Mouse (Mus musculus): ENCODE results near the gene Prpf4. TPM values are rescaled to one million over a fixed set of nuclear protein-coding genes. Genes with fewer than 3 reads are reported as not detected.

Gene Prpf4
- polyA plus RNA-seq, 1 experiment from 2014 or later: 25.2 TPM

- no peak overlapping the region for H3K4me2 ChIP-seq (replicated peaks; ENCODE audit: low read depth, low read length)
- no peak overlapping the region for H3K9ac ChIP-seq (replicated peaks; ENCODE audit: low read length)
- no peaks in the 10 kb centered on the region for H3K27me3 ChIP-seq (ENCODE audit: insufficient read depth, low read length)
- H3K36me3 ChIP-seq (ENCODE audit: insufficient read depth, low read length): peaks cover 32% of the 10 kb centered on the region
- WGBS: 86% methylated on average over 1 of the region's 1 CpGs
- H3K9me3 ChIP-seq (ENCODE audit: low read length): no peaks in the 10 kb centered on the region
- no peak overlapping the region for H3K4me3 ChIP-seq (ENCODE audit: low read length)
- H3K27ac ChIP-seq (ENCODE audit: low read length): no peak overlapping the region
- no peak for ATAC-seq (ENCODE audit: low FRiP score, low TSS enrichment)
- no peaks in the 10 kb centered on the region for H3K4me1 ChIP-seq (ENCODE audit: insufficient read depth, low read length)
Measured at GRCm38 (mm10) chr4:62384159-62384558, 24.4 kb upstream of the Prpf4 start.

DNA sequence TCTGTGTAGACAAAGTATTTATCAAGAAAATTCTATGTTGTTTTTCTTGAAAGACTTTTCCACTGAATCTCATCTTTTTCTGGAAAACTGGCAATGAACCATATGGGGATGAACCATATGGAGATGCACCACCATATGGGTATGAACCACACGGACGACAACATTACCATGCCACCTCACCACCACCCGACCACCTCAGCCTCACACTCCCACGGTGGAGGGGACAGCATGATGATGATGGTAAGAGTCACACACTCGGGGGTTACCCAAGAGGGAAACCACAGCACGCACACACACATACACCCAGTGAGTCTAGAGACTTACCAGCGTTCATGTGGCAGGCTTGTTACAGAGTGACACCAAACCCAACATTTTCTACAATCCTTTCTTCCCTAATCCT, 23.2 kb upstream of the Prpf4 start:
- WGBS: 92% methylated on average over 7 of the region's 7 CpGs

DNA sequence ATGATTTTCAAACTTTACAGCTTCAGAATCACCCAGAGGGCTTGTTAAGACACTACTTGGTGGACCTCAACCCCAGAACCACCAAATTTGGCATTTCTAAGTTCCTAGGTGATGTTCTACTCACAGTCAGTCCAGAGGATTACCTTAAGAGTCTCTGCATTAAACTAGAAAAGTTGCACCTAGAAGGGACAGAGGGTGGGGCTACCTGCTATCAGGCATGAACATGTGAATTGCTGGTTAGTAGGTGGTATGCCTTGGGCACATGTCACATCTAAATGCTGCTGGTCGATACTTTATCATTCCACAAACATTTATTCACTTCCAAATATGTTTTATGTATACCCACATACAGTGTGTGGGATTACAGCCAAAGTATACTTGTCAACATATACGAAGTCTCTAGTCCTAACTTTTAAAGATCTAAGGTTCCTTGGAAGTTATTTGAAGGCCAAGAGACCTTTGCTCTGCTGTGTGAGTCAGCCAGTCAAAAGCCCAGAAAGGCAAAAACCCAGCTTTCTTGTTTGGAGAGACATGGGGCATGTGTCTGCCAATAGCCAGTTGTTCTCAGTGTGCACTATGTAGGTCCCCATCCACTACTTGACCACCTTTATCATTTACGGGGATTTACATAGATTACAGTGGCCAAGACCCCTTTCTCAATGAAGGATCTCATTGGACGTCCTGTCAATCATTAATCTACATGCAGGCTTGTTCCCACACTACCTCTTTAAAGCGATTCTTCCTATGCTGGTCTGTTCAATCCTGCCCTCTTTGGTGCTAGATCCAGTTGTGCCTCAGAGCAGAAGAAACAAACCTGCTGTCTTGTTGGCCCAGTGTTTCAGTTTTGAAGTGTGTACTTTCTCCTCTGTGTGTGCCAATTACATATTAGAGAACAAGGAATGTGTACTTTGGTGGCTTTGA, 18.7 kb upstream of the Prpf4 start:
- no peak overlapping the region for H3K4me2 ChIP-seq (replicated peaks; ENCODE audit: low read depth, low read length)
- H3K27me3 ChIP-seq (ENCODE audit: insufficient read depth, low read length): no peaks in the 10 kb centered on the region
- H3K9me3 ChIP-seq (ENCODE audit: low read length): no peaks in the 10 kb centered on the region
- no peak for ATAC-seq (ENCODE audit: low FRiP score, low TSS enrichment)
- H3K4me1 ChIP-seq (ENCODE audit: insufficient read depth, low read length): no peaks in the 10 kb centered on the region
- H3K36me3 ChIP-seq (ENCODE audit: insufficient read depth, low read length): peaks cover 55% of the 10 kb centered on the region
- H3K27ac ChIP-seq (ENCODE audit: low read length): no peak overlapping the region
- WGBS: 76% methylated on average over 5 of the region's 5 CpGs
- H3K4me3 ChIP-seq (ENCODE audit: low read length): no peak overlapping the region
- no peak overlapping the region for H3K9ac ChIP-seq (replicated peaks; ENCODE audit: low read length)

More for the DNA sequence above, 23.2 kb upstream of the Prpf4 start:
- Histone ChIP-seq H3K9me3 (ENCODE audit: low read length) (no peaks in the 10 kb centered on the region), H3K27ac (ENCODE audit: low read length) (no peak overlapping the region), H3K4me3 (ENCODE audit: low read length) (no peak overlapping the region), H3K27me3 (ENCODE audit: insufficient read depth, low read length) (no peaks in the 10 kb centered on the region), H3K4me2 (replicated peaks; ENCODE audit: low read depth, low read length) (no peak overlapping the region), H3K9ac (replicated peaks; ENCODE audit: low read length) (no peak overlapping the region), H3K36me3 (ENCODE audit: insufficient read depth, low read length) (peaks cover 38% of the 10 kb centered on the region), H3K4me1 (ENCODE audit: insufficient read depth, low read length) (no peaks in the 10 kb centered on the region)
- no peak for ATAC-seq (ENCODE audit: low FRiP score, low TSS enrichment)

GRCm38 (mm10) chr4:62391892-62392291, 16.7 kb upstream of the Prpf4 start:
- no peaks in the 10 kb centered on the region for H3K4me1 ChIP-seq (ENCODE audit: insufficient read depth, low read length)
- H3K9me3 ChIP-seq (ENCODE audit: low read length): no peaks in the 10 kb centered on the region
- ATAC-seq (ENCODE audit: low FRiP score, low TSS enrichment): 0 out of 2 replicates have a peak, but pooled peaks have one; percentile 29
- H3K4me2 ChIP-seq (replicated peaks; ENCODE audit: low read depth, low read length): no peak overlapping the region
- H3K9ac ChIP-seq (replicated peaks; ENCODE audit: low read length): no peak overlapping the region
- 88% methylated on average over 7 of the region's 7 CpGs for WGBS
- peaks cover 60% of the 10 kb centered on the region for H3K36me3 ChIP-seq (ENCODE audit: insufficient read depth, low read length)
- H3K27ac ChIP-seq (ENCODE audit: low read length): no peak overlapping the region
- H3K4me3 ChIP-seq (ENCODE audit: low read length): no peak overlapping the region
- no peaks in the 10 kb centered on the region for H3K27me3 ChIP-seq (ENCODE audit: insufficient read depth, low read length)

DNA sequence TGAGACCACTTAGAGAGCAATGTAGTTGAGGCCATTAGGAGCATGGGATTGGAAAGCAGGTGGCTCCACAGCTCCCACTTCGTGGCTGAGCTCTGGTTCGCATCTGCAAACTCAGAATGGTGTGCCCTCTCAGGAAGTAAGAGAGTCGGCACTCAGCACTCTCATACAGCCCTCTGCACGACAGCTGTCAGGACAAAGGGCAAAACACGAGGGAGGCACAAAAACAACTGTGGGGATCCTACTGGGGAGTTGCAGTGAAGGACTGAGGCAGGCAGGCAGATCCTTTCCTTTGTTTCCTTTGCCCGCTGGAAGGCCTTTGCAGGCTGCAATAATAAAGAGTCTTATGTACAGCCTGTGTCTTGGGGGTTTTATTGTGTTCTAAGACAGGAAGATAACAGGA, 15.1 kb upstream of the Prpf4 start:
- H3K36me3 ChIP-seq (ENCODE audit: insufficient read depth, low read length): peaks cover 63% of the 10 kb centered on the region
- H3K9ac ChIP-seq (replicated peaks; ENCODE audit: low read length): no peak overlapping the region
- 70% methylated on average over 6 of the region's 6 CpGs for WGBS
- no peaks in the 10 kb centered on the region for H3K9me3 ChIP-seq (ENCODE audit: low read length)
- H3K27ac ChIP-seq (ENCODE audit: low read length): no peak overlapping the region
- H3K4me3 ChIP-seq (ENCODE audit: low read length): no peak overlapping the region
- no peaks in the 10 kb centered on the region for H3K27me3 ChIP-seq (ENCODE audit: insufficient read depth, low read length)
- no peak for ATAC-seq (ENCODE audit: low FRiP score, low TSS enrichment)
- H3K4me2 ChIP-seq (replicated peaks; ENCODE audit: low read depth, low read length): no peak overlapping the region
- no peaks in the 10 kb centered on the region for H3K4me1 ChIP-seq (ENCODE audit: insufficient read depth, low read length)

DNA sequence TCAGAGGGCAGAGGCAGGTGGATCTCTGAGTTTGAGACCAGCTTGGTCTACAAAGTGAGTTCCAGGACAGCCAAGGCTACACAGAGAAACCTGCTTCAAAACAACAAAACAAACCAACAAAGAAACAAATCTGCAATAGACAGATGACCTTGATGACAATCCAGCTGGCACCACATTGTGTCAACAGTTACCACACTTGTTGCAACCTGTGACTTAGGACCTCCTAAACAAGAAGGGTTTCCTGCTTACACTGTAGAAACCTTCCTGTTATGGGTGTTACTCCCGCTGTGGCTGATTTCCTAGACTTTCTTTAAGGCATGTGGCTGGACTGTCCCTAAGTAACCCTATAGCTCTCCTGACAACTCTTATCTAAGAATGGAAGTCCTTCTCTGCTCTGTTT, 12.8 kb upstream of the Prpf4 start:
- no peak overlapping the region for H3K4me2 ChIP-seq (replicated peaks; ENCODE audit: low read depth, low read length)
- no peaks in the 10 kb centered on the region for H3K4me1 ChIP-seq (ENCODE audit: insufficient read depth, low read length)
- H3K27ac ChIP-seq (ENCODE audit: low read length): no peak overlapping the region
- no peak overlapping the region for H3K9ac ChIP-seq (replicated peaks; ENCODE audit: low read length)
- H3K4me3 ChIP-seq (ENCODE audit: low read length): no peak overlapping the region
- ATAC-seq (ENCODE audit: low FRiP score, low TSS enrichment): no peak
- WGBS: 97% methylated on average over 1 of the region's 1 CpGs
- H3K36me3 ChIP-seq (ENCODE audit: insufficient read depth, low read length): peaks cover 71% of the 10 kb centered on the region
- no peaks in the 10 kb centered on the region for H3K9me3 ChIP-seq (ENCODE audit: low read length)
- H3K27me3 ChIP-seq (ENCODE audit: insufficient read depth, low read length): no peaks in the 10 kb centered on the region

DNA sequence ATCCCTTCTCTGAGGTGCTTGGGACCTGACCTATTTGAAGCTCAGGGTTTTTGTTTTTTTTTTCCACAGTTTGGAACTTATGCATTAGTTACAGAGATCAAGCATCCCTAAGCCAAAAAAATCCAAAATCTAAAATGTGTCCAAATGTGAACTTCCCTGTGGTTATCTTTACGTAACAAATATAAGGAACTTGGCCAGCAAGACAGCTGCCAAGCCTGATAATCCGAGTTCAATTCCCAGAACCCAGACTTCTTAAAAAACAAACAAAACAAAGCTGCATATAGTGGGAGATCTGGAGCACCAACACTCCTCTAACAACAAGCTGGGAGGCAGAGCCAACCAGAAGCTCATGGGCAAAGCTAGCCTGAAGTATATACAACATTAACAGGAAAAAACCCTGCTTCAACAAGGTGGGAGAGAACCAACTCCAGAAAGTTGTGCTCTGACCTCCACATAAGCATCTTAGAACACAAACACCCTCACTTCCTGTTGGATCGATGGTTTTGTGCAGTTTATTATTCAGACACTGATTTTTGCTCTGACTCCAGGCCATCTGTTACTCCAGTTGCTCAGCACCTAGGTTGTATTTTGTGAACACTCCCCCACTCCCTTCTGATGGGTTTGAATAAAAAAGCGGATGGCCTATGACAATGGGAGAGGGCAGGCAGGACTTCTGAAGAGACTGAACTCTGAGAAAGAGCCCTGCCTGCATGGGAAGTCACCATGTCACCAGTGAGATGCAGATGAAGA, 10.8 kb upstream of the Prpf4 start:
- no peak for ATAC-seq (ENCODE audit: low FRiP score, low TSS enrichment)
- Histone ChIP-seq H3K36me3 (ENCODE audit: insufficient read depth, low read length) (peaks cover 78% of the 10 kb centered on the region), H3K4me3 (ENCODE audit: low read length) (no peak overlapping the region), H3K4me1 (ENCODE audit: insufficient read depth, low read length) (no peaks in the 10 kb centered on the region), H3K27me3 (ENCODE audit: insufficient read depth, low read length) (no peaks in the 10 kb centered on the region), H3K4me2 (replicated peaks; ENCODE audit: low read depth, low read length) (no peak overlapping the region), H3K9ac (replicated peaks; ENCODE audit: low read length) (no peak overlapping the region), H3K27ac (ENCODE audit: low read length) (no peak overlapping the region), H3K9me3 (ENCODE audit: low read length) (no peaks in the 10 kb centered on the region)
- WGBS: 87% methylated on average over 4 of the region's 4 CpGs

- H3K4me1 ChIP-seq (ENCODE audit: insufficient read depth, low read length): no peaks in the 10 kb centered on the region
- no peak overlapping the region for H3K27ac ChIP-seq (ENCODE audit: low read length)
- peaks cover 77% of the 10 kb centered on the region for H3K36me3 ChIP-seq (ENCODE audit: insufficient read depth, low read length)
- no peaks in the 10 kb centered on the region for H3K27me3 ChIP-seq (ENCODE audit: insufficient read depth, low read length)
- H3K4me3 ChIP-seq (ENCODE audit: low read length): no peak overlapping the region
- no peak for ATAC-seq (ENCODE audit: low FRiP score, low TSS enrichment)
- H3K4me2 ChIP-seq (replicated peaks; ENCODE audit: low read depth, low read length): no peak overlapping the region
- H3K9me3 ChIP-seq (ENCODE audit: low read length): no peaks in the 10 kb centered on the region
- no peak overlapping the region for H3K9ac ChIP-seq (replicated peaks; ENCODE audit: low read length)
- WGBS: 92% methylated on average over 3 of the region's 3 CpGs
Measured at GRCm38 (mm10) chr4:62398956-62399355, 9.6 kb upstream of the Prpf4 start.

GRCm38 (mm10) chr4:62406133-62406532, 2.5 kb upstream of the Prpf4 start:
- H3K27ac ChIP-seq (ENCODE audit: low read length): no peak overlapping the region
- no peaks in the 10 kb centered on the region for H3K9me3 ChIP-seq (ENCODE audit: low read length)
- H3K36me3 ChIP-seq (ENCODE audit: insufficient read depth, low read length): peaks cover 26% of the 10 kb centered on the region
- WGBS: 85% methylated on average over 4 of the region's 4 CpGs
- no peaks in the 10 kb centered on the region for H3K27me3 ChIP-seq (ENCODE audit: insufficient read depth, low read length)
- no peak overlapping the region for H3K4me3 ChIP-seq (ENCODE audit: low read length)
- ATAC-seq (ENCODE audit: low FRiP score, low TSS enrichment): no peak
- H3K9ac ChIP-seq (replicated peaks; ENCODE audit: low read length): no peak overlapping the region
- H3K4me1 ChIP-seq (ENCODE audit: insufficient read depth, low read length): peaks cover 26% of the 10 kb centered on the region
- H3K4me2 ChIP-seq (replicated peaks; ENCODE audit: low read depth, low read length): no peak overlapping the region
